Mouse (Mus musculus) liver, postnatal 0 days (tissue): Measurements from ENCODE around the gene Kdelr1. TPM values are rescaled to one million over a fixed set of nuclear protein-coding genes. Genes with fewer than 3 reads are reported as not detected.

Source experiments
- ATAC-seq: fragments of 200-750 bp; cut with Nextera tagmentation; 2 replicates; pipeline ENCODE4 v1.8.0; 2017; ENCODE audit warnings: mild to moderate bottlenecking, moderate library complexity
- DNase-seq: peaks from one replicate; pipeline ENCODE4 v3.0.0-alpha.2; 2016
- H3K27ac ChIP-seq: fragments of 300-500 bp; sonication (generic); 2 replicates; pipeline ENCODE4 v1.5.1; 2014; ENCODE audit warnings: antibody characterized with exemption, moderate library complexity, mild to moderate bottlenecking, low read depth
- H3K27me3 ChIP-seq: fragments of 300-500 bp; sonication (generic); 2 replicates; pipeline ENCODE4 v1.6.1; 2014; ENCODE audit warnings: low read length, control low read depth, mixed read lengths; ENCODE audit not compliant: insufficient read depth
- H3K36me3 ChIP-seq: fragments of 300-500 bp; sonication (generic); replicated peaks from 2 replicates; pipeline ENCODE4 v1.6.1; 2014; ENCODE audit warnings: mild to moderate bottlenecking, control low read depth, low read length, moderate library complexity, mixed read lengths; ENCODE audit not compliant: insufficient read depth
- H3K4me1 ChIP-seq: fragments of 300-500 bp; sonication (generic); 2 replicates; pipeline ENCODE4 v1.6.1; 2014; ENCODE audit warnings: antibody characterized with exemption, mild to moderate bottlenecking, control low read depth; ENCODE audit not compliant: insufficient read depth
- H3K4me2 ChIP-seq: fragments of 300-500 bp; sonication (generic); 2 replicates; pipeline ENCODE4 v1.6.1; 2014; ENCODE audit warnings: low read depth, mild to moderate bottlenecking, low read length, moderate library complexity, mixed read lengths
- H3K4me3 ChIP-seq: fragments of 300-500 bp; sonication (generic); 2 replicates; pipeline ENCODE4 v1.5.1; 2014; ENCODE audit warnings: low read depth, low read length
- H3K9ac ChIP-seq: fragments of 300-500 bp; sonication (generic); replicated peaks from 2 replicates; pipeline ENCODE4 v1.6.1; 2014; ENCODE audit warnings: mild to moderate bottlenecking, moderate library complexity
- H3K9me3 ChIP-seq: fragments of 300-500 bp; sonication (generic); 2 replicates; pipeline ENCODE4 v1.6.1; 2016; ENCODE audit warnings: mild to moderate bottlenecking, control low read depth, low read length, mixed read lengths
- CTCF ChIP-seq: sonication (generic); IDR thresholded peaks from 2 replicates; pipeline ENCODE4 v1.5.1; 2016; ENCODE audit warnings: antibody characterized with exemption, low read depth
- EP300 ChIP-seq: IDR thresholded peaks from 2 replicates; pipeline ENCODE4 v1.6.1; 2016; ENCODE audit warnings: antibody characterized with exemption, low read depth, mild to moderate bottlenecking
- WGBS: fragments of 180-500 bp; shearing (Covaris S2); extraction: QIAGEN DNeasy Blood & Tissue Kit; methylation state at CpG from one replicate; pipeline ENCODE4 v1.1.7; 2014; ENCODE audit not compliant: insufficient replicate concordance; 5-methylcytosine and 5-hydroxymethylcytosine counted together
- polyA plus RNA-seq: library from polyadenylated mRNA; unstranded; fragments of >200 nt; fragmentation: Nextera tagmentation; extraction: Ambion mirVana; gene quantifications from 2 replicates; pipeline ENCODE4 v1.2.1, GENCODE M21; 2015

Gene Kdelr1
- polyA plus RNA-seq, 1 experiment from 2014 or later: 33.9 TPM

DNA sequence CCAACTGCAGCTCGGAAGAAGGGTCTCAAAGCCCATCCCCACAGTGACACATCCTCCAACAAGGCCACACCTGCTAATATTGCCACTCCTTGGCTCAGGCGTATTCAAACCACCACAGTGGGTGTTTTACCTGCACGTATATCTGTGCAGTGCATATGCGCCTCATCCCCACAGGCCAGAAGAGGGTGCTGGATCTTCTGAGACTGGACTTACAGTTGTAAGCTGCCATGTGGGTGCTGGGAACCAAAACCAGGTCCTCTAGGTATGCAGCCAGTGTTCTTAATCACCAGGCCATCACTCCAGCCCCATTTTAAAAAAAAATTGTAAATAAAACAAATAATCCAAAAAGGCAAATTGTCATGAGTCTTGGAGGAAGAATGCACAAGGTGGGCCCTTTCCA lies 8.0 kb downstream of the Kdelr1 start:
- no peaks in the 10 kb centered on the region for H3K9me3 ChIP-seq
- no peak overlapping the region for H3K9ac ChIP-seq
- H3K4me3 ChIP-seq: no peak overlapping the region
- H3K4me1 ChIP-seq: no peaks in the 10 kb centered on the region
- WGBS: 93% methylated on average over 4 of the region's 4 CpGs
- peaks cover 62% of the 10 kb centered on the region for H3K36me3 ChIP-seq
- no peak overlapping the region for H3K27ac ChIP-seq
- TF ChIP-seq EP300: no peak
- no peak for TF ChIP-seq CTCF
- no peak overlapping the region for H3K4me2 ChIP-seq
- no peaks in the 10 kb centered on the region for H3K27me3 ChIP-seq
- ATAC-seq (no peak), DNase-seq (no peak)

GRCm38 (mm10) chr7:45881011-45881410 lies 8.4 kb downstream of the Kdelr1 start:
- WGBS: 87% methylated on average over 2 of the region's 2 CpGs

GRCm38 (mm10) chr7:45887246-45887645 lies 14.7 kb downstream of the Kdelr1 start:
- Histone ChIP-seq H3K4me3 (no peak overlapping the region), H3K36me3 (peaks cover 22% of the 10 kb centered on the region), H3K4me1 (no peaks in the 10 kb centered on the region), H3K27me3 (no peaks in the 10 kb centered on the region), H3K9me3 (no peaks in the 10 kb centered on the region), H3K4me2 (no peak overlapping the region), H3K27ac (no peak overlapping the region), H3K9ac (no peak overlapping the region)
- TF ChIP-seq EP300 (no peak), CTCF (no peak)
- WGBS: 25% methylated on average over 3 of the region's 3 CpGs
- ATAC-seq: no peak
- peak; percentile 20 for DNase-seq

More at GRCm38 (mm10) chr7:45881011-45881410, 8.4 kb downstream of the Kdelr1 start:
- no peak for DNase-seq
- Histone ChIP-seq H3K4me2 (no peak overlapping the region), H3K4me1 (no peaks in the 10 kb centered on the region), H3K9ac (no peak overlapping the region), H3K36me3 (peaks cover 57% of the 10 kb centered on the region), H3K9me3 (no peaks in the 10 kb centered on the region), H3K4me3 (no peak overlapping the region), H3K27ac (no peak overlapping the region), H3K27me3 (no peaks in the 10 kb centered on the region)
- ATAC-seq: no peak
- no peak for TF ChIP-seq CTCF
- no peak for TF ChIP-seq EP300

DNA sequence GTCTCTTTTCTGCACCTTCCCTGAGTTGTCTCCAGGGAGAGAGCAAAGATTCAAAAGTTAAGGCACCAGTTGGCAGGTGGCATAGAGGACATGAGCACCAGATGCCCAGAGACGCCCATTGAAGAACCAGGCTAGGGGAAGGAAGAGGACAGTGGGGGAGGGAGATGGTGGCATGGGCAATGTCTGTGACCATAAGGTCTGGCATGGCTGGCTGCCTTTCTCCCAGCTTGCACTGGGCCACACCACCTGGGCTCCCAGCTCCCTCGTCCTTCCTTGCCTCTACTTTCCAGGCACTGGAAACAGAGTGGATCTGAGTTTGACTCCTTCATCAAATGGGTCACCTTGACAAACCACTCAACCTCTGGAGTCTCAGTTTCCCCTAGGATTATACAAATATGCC lies 20.1 kb downstream of the Kdelr1 start:
- TF ChIP-seq EP300 (no peak), CTCF (no peak)
- H3K27me3 ChIP-seq: no peaks in the 10 kb centered on the region
- no peaks in the 10 kb centered on the region for H3K36me3 ChIP-seq
- H3K9me3 ChIP-seq: no peaks in the 10 kb centered on the region
- H3K4me3 ChIP-seq: no peak overlapping the region
- H3K4me2 ChIP-seq: no peak overlapping the region
- no peak for ATAC-seq
- H3K4me1 ChIP-seq: peaks cover 6% of the 10 kb centered on the region
- H3K9ac ChIP-seq: no peak overlapping the region
- 66% methylated on average over 2 of the region's 2 CpGs for WGBS
- DNase-seq: no peak
- no peak overlapping the region for H3K27ac ChIP-seq

- peaks cover 6% of the 10 kb centered on the region for H3K4me1 ChIP-seq
- H3K4me2 ChIP-seq: peak overlapping the region; percentile 52
- H3K36me3 ChIP-seq: no peaks in the 10 kb centered on the region; the same call in 1 of the 2 replicates
- H3K27me3 ChIP-seq: no peaks in the 10 kb centered on the region
- no peak overlapping the region; the same call in 1 of the 2 replicates for H3K9ac ChIP-seq
- ATAC-seq (no peak), DNase-seq (no peak)
- 71% methylated on average over 6 of the region's 6 CpGs for WGBS
- no peak overlapping the region for H3K4me3 ChIP-seq
- no peak for TF ChIP-seq EP300
- no peak for TF ChIP-seq CTCF
- peak overlapping the region; percentile 30; the same call in 1 of the 2 replicates for H3K27ac ChIP-seq
- no peaks in the 10 kb centered on the region for H3K9me3 ChIP-seq
Observed at GRCm38 (mm10) chr7:45895931-45896516, 23.5 kb downstream of the Kdelr1 start.

DNA sequence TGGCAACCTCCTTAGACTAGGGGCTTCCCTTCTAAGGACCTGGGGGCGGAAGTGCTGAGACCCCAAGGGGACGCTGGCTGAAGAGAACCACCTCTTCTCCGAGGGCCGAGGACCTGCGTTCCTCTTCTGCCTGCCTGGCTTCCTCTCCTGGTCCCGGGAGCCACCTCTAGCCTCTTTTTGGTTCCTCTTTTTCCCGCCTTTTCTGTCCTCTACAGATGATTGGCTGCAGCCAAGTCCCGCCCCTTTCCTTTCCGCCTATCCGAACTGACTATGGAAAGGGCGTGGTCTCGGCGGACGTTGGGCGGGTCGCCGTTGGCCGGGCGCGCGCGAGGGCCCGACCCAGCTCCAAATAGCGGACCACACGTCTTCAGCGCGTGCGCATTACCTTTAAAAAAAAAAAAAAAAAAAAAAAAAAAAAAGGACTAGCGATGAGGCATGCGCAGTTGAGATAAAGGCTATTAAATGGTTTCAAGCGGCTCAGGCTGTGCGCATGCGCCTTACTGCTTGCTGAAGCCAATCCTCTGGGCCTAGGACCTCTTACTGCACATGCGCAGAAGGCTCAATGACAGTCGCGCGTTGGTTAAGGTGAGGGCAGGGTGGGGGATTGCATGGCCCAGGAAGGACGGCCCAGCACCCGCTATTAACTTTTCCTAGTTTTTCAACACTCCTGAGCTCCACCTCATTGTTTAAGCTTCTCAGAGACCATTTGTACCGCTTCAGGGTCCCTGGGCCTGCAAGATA lies 24.1 kb downstream of the Kdelr1 start, which contains the start of the genes Syngr4 and Tmem143:
Gene Syngr4, minus strand, starts transcription at position 198 of the 741 bp plus-strand sequence.
Gene Tmem143, plus strand, starts transcription at position 425 of the 741 bp plus-strand sequence.
- TF ChIP-seq CTCF: no peak
- TF ChIP-seq EP300: peak; percentile 56; the same call in 1 of the 2 replicates
- Histone ChIP-seq H3K4me2 (peak within 1 kb of the TSS; percentile 81), H3K9me3 (no peaks in the 10 kb centered on the region), H3K9ac (peak within 1 kb of the TSS; percentile 68), H3K4me3 (peak within 1 kb of the TSS; percentile 55), H3K27me3 (no peaks in the 10 kb centered on the region), H3K4me1 (peaks cover 6% of the 10 kb centered on the region), H3K36me3 (no peaks in the 10 kb centered on the region; the same call in 1 of the 2 replicates), H3K27ac (peak within 1 kb of the TSS; percentile 85)
- under 1% methylated on average over 40 of the region's 40 CpGs for WGBS
- ATAC-seq (peak; percentile 85), DNase-seq (peak; percentile 97)
